Mouse (Mus musculus): ENCODE data around the gene Olfr235.
"Not testable (repeated sequence)": the region's sequence is repeated elsewhere in the genome, so short reads cannot be mapped to it uniquely, and the experiment has no call there.

The Olfr235 gene

GRCm38 (mm10) chr19:12260732-12261131 lies at the start of gene Olfr235:
TSS of gene Olfr235 (plus strand) at chr19:12261032.
- no peak for DNase-seq (ENCODE audit: low read depth)

DNA sequence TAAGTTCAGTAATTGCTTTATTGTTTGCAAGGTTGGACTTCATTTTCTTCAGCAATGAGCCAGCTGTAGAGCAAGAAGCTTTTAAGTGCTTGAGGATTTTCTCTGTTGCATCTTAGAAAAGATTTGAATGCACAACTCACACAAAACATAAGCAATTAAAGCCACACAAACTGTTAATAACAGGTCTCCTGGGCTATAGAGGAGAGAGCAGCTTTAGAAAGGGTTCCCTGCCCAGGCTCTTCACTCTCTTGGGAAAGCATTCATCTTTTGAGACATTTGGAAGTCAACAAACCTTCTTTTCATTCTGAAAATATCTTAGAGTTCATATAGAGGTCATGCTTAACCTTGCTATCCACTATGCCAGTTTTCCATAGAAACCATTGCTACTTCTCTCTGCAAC lies 28.3 kb upstream of the Olfr235 start, which contains the start of gene Olfr1432:
TSS of gene Olfr1432 (minus strand) at position 101 of the 400 bp plus-strand sequence.
- DNase-seq (ENCODE audit: low read depth): not testable (repeated sequence)

- no peak for DNase-seq (ENCODE audit: low read depth)
Measured at GRCm38 (mm10) chr19:12241559-12241958, 19.3 kb upstream of the Olfr235 start, which contains the start of gene Olfr262. TSS of gene Olfr262 (minus strand) at chr19:12241659.

GRCm38 (mm10) chr19:12279554-12279953 lies 18.7 kb downstream of the Olfr235 start, which contains the start of gene Olfr1434:
TSS of gene Olfr1434 (plus strand) at chr19:12279854.
- DNase-seq (ENCODE audit: low read depth): no peak

GRCm38 (mm10) chr19:12292979-12293378 lies 32.1 kb downstream of the Olfr235 start:
- no peak for DNase-seq (ENCODE audit: low read depth)

DNA sequence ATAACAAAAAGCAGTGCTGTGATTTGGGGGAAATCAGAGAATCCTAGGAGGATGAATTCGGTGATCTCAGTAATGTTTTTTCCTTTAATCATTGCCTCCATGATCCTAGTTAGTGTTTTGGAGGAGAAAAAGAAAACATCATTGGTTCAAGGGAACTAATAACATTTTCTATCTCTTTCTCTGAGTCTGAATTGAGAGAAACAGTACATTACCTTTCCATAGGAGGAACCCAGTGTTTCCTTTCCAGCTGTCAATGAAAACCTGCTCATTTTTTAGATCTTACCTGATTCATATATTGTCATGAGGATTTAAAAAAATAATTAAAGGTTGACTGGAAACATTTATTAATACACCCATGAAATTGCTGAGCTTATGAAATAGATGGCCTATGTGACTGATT lies 38.2 kb downstream of the Olfr235 start, which contains the start of gene Olfr1436:
TSS of gene Olfr1436 (minus strand) at position 101 of the 400 bp plus-strand sequence.
- not testable (repeated sequence) for DNase-seq (ENCODE audit: low read depth)

All from fibroblast of lung, adult 2 months (primary cell).